Mouse (Mus musculus) small intestine, adult 2 months (tissue): Measurements from ENCODE around the gene Polr3a. TPM values are rescaled to one million over a fixed set of nuclear protein-coding genes. Genes with fewer than 3 reads are reported as not detected.

Experiments used
- H3K27ac ChIP-seq: fragments of 200-500 bp; 2 replicates; pipeline ENCODE4 v1.5.1; 2012; ENCODE audit warnings: low read depth, low read length, control low read depth, inconsistent platforms; ENCODE audit not compliant: insufficient read depth
- H3K27me3 ChIP-seq: fragments of 200-500 bp; 2 replicates; pipeline ENCODE4 v1.6.1; 2012; ENCODE audit warnings: mild to moderate bottlenecking, moderate library complexity, low read length, inconsistent platforms; ENCODE audit not compliant: control insufficient read depth, insufficient read depth
- H3K36me3 ChIP-seq: fragments of 200-500 bp; 2 replicates; pipeline ENCODE4 v1.6.1; 2012; ENCODE audit warnings: mild to moderate bottlenecking, low read length, control low read depth, inconsistent platforms; ENCODE audit not compliant: control insufficient read depth, insufficient read depth
- H3K4me1 ChIP-seq: fragments of 200-500 bp; 2 replicates; pipeline ENCODE4 v1.6.1; 2012; ENCODE audit warnings: low read length, inconsistent platforms, mixed read lengths; ENCODE audit not compliant: control insufficient read depth, insufficient read depth, insufficient read length
- H3K4me3 ChIP-seq: fragments of 200-500 bp; 2 replicates; pipeline ENCODE4 v1.5.1; 2012; ENCODE audit warnings: low read depth, mild to moderate bottlenecking, control low read depth, inconsistent platforms, low read length, moderate library complexity
- CTCF ChIP-seq: fragments of 200-500 bp; IDR thresholded peaks from 2 replicates; pipeline ENCODE4 v1.5.1; 2012; ENCODE audit warnings: low read depth, mild to moderate bottlenecking, control low read depth, inconsistent platforms, low read length, moderate library complexity, mixed read lengths; ENCODE audit not compliant: insufficient replicate concordance, insufficient read length; ENCODE audit errors: extremely low read depth
- POLR2A ChIP-seq: fragments of 200-500 bp; IDR thresholded peaks from 2 replicates; pipeline ENCODE4 v1.6.1; 2012; ENCODE audit warnings: low read depth, mild to moderate bottlenecking, control low read depth, inconsistent platforms, low read length, moderate library complexity
- WGBS: fragments of 180-500 bp; shearing (Covaris S2); methylation state at CpG from one replicate; pipeline ENCODE4 v1.1.7; 2018; 5-methylcytosine and 5-hydroxymethylcytosine counted together
- polyA plus RNA-seq: library from polyadenylated mRNA; depleted of rRNA; stranded (reverse); fragments of >200 nt; gene quantifications from 2 replicates; pipeline ENCODE4 v1.2.3, GENCODE M21; 2012; rRNA removed

The Polr3a gene
- 1.9 and 3.8 TPM in 2 replicates for polyA plus RNA-seq

DNA sequence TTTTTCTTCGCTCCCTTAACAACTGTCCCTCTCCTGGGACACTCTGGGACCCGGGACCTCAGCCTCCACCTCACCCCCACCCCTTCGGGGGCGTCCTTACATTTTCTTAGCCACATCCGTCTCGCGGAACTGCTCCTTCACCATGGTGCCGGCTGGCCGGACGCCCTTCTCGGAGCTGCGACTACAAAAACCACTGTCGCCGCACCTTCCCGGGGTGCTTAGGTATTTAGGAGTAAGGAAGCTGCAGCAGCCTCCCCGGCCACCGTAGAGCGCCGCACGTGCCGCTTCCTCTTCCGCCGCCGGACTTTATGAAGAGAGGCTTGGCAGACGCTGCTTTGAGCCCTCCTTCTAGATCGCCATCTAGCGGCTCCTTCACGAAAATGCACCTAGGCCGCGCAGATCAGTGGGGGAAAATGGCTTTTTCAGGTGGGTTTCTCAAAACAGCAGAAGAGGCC, at the start of gene Polr3a, which contains the start of gene Rps24:
Gene Polr3a (minus strand): TSS at position 286 of the 455 bp plus-strand sequence.
Gene Rps24 (plus strand): TSS at position 353 of the 455 bp plus-strand sequence.
- Histone ChIP-seq H3K36me3 (peaks cover 10% of the 10 kb centered on the region), H3K27ac (peak within 1 kb of the TSS; percentile 25; the same call in 1 of the 2 replicates), H3K4me3 (peak within 1 kb of the TSS; percentile 97), H3K4me1 (peaks cover 13% of the 10 kb centered on the region; the same call in 1 of the 2 replicates), H3K27me3 (no peaks in the 10 kb centered on the region)
- under 1% methylated on average over 30 of the region's 30 CpGs for WGBS
- peak; percentile 75; the same call in 1 of the 2 replicates for TF ChIP-seq CTCF
- peak; percentile 29; the same call in 1 of the 2 replicates for TF ChIP-seq POLR2A

DNA sequence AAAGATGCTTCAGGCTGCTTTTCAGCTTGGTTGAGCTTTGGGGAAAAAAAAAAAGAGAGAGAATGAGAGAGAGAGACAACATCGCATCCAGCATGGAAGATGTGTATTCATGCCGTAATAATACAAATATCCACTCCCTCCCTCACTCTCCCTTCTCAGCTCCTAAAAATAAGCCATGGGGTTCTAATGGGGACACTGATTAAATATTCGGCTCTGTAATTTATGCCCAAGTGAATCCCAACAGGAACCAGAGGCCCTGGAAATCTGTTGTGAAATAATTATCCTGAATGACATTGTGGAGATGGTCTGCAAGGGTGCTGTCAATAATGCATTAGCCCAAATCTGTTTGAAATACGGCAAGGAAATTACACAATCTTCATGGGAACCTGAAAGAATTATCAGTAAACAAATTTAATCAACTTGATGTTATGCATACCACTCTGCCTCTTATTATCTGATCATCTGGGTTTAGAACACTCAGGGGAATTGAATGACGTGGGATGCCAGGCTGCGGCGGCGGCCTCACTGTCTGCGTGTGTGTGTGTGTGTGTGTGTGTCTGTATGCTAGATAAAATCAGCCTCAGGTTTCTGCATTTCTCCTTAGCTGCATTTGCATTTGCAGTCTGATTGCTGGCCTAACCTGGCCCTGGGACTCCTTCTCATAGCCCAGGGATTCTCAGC, 48.1 kb upstream of the Polr3a start:
- H3K4me3 ChIP-seq: no peak overlapping the region
- 81% methylated on average over 9 of the region's 9 CpGs for WGBS
- no peaks in the 10 kb centered on the region; the same call in 1 of the 2 replicates for H3K4me1 ChIP-seq
- no peaks in the 10 kb centered on the region for H3K27me3 ChIP-seq
- TF ChIP-seq CTCF (no peak), POLR2A (no peak)
- H3K36me3 ChIP-seq: no peaks in the 10 kb centered on the region
- H3K27ac ChIP-seq: no peak overlapping the region

DNA sequence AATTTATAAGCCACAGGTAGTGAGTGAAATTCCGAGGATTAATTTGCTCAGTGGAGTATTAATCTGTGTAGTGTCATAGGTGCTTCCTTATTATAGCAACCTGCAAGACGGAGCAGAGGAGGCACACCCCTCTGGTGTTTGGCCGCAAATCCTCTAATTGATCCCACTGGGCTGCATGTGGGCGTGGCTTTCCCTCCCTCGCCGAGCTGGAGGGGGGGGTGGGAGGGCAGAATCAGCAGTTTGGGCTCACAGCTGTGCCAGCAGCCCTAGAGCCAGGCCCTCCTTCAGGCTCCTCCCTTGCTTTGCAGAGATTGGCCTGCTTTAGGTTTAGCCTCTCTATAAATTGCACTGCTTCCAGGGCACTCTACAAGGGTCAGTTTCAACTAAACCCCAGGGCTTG, 43.4 kb upstream of the Polr3a start:
- no peak overlapping the region for H3K27ac ChIP-seq
- H3K4me1 ChIP-seq: no peaks in the 10 kb centered on the region; the same call in 1 of the 2 replicates
- no peak overlapping the region for H3K4me3 ChIP-seq
- H3K27me3 ChIP-seq: no peaks in the 10 kb centered on the region
- no peak for TF ChIP-seq POLR2A
- no peak for TF ChIP-seq CTCF
- H3K36me3 ChIP-seq: no peaks in the 10 kb centered on the region
- 5% methylated on average over 6 of the region's 6 CpGs for WGBS

DNA sequence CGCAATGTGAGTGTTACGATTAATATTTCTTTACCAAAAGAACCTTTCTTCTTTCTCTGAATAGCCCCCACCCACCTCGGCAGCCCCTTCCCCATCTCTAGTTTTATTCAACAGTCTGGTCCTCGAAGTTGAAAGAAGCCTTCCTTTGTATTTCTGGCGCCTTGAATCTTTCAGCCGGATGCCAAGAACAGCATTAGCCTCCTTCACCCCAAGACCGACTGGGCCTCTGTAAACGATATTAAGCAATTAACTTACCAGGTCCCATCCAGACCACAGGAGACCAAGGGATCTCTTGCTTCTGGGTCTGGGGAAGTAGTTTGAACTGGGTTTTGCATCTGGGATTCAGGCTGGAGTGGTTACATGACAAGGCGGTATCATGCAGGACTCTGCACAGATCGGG, 39.6 kb upstream of the Polr3a start:
- 85% methylated on average over 10 of the region's 10 CpGs for WGBS
- H3K36me3 ChIP-seq: no peaks in the 10 kb centered on the region
- H3K27me3 ChIP-seq: no peaks in the 10 kb centered on the region

DNA sequence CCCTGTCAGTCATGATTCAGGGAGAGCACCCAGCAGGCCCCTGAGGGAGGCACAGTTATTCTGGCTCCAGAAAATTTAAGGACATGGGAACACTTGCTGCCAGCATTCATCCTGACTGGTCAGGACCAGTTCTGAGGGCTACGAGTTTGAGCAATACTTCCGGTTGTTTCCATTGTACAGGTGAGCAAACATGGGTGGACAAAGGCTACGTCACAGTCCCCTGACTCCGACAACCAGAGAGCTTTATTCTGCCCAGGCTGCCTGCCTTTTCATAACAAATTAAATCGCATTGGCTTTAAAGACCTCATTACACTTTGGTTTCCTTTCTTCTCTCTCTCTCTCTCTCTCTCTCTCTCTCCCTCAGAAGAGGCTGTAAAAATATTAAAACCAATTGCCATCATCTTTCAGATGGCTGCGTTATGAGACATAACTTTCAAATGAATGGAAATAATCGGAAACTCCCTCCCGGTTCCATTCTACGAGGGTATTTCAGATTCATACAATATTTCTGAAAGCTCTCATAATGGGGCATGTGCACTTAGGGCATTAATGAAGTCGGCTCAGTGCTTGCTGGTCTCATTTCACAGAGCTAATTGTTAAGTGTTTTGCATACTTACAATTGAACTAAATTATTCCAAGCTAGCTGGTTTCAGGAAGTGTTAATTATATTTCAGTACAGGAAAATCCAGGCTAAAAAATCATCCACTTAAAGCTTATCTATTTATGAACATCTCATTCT, 39.0 kb upstream of the Polr3a start:
- TF ChIP-seq POLR2A (no peak), CTCF (no peak)
- Histone ChIP-seq H3K4me1 (no peaks in the 10 kb centered on the region; the same call in 1 of the 2 replicates), H3K4me3 (no peak overlapping the region), H3K36me3 (no peaks in the 10 kb centered on the region), H3K27ac (no peak overlapping the region), H3K27me3 (no peaks in the 10 kb centered on the region)
- WGBS: 67% methylated on average over 10 of the region's 10 CpGs

More for the DNA sequence above, 39.6 kb upstream of the Polr3a start:
- Histone ChIP-seq H3K4me1 (no peaks in the 10 kb centered on the region; the same call in 1 of the 2 replicates), H3K27ac (no peak overlapping the region), H3K4me3 (no peak overlapping the region)
- TF ChIP-seq POLR2A (no peak), CTCF (no peak)

GRCm38 (mm10) chr14:24525137-24525536, 38.3 kb upstream of the Polr3a start:
- Histone ChIP-seq H3K27ac (no peak overlapping the region), H3K36me3 (no peaks in the 10 kb centered on the region), H3K4me1 (no peaks in the 10 kb centered on the region), H3K4me3 (no peak overlapping the region), H3K27me3 (no peaks in the 10 kb centered on the region)
- WGBS: 30% methylated on average over 3 of the region's 3 CpGs
- no peak for TF ChIP-seq CTCF
- TF ChIP-seq POLR2A: no peak

DNA sequence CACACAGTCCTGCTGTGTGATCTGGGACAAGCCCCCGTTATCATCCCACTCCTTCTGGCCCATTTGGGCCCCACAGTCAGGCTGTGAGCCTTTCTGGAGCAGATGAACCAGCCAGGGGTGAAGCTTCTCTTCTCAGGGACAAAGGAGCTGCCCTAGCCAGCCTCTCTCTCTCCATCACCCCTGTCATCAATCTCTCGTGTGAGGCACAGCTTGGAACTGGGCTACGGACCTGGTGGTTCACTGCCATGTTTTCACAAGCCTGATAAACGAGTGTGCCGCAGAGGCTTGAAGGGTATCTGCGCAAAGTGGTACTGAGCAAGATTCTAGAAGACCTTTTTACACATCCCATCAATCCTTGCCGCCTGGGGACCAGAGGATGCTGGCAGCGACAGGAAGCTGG, 34.7 kb upstream of the Polr3a start:
- Histone ChIP-seq H3K27me3 (no peaks in the 10 kb centered on the region), H3K27ac (no peak overlapping the region), H3K4me3 (no peak overlapping the region), H3K36me3 (no peaks in the 10 kb centered on the region), H3K4me1 (no peaks in the 10 kb centered on the region)
- TF ChIP-seq POLR2A (no peak), CTCF (no peak)
- WGBS: 61% methylated on average over 8 of the region's 8 CpGs
